Mouse (Mus musculus) left cerebral cortex, postnatal 10 days (tissue): ENCODE measurements around the gene Sorbs1. TPM values are rescaled to one million over a fixed set of nuclear protein-coding genes. Genes with fewer than 3 reads are reported as not detected.

Experiments
- DNase-seq, 2 experiments: peaks; one replicate each; pipeline ENCODE4 v3.0.0; 2021 to 2022; ENCODE audit warnings: low spot score in 2 of 2, mixed read lengths in 1 of 2; ENCODE audit errors: extremely low spot score in 1 of 2
- intact Hi-C: fragments of 180-260 bp; cut with DNase I; formaldehyde crosslinking; loops from one replicate; pipeline ENCODE4 v1.15.1; 2025
- total RNA-seq, 2 experiments: library from RNA; stranded (reverse); gene quantifications; 2 replicates each; pipeline ENCODE4 v1.2.3; 2021

The Sorbs1 gene
- total RNA-seq, 2 experiments from 2014 or later, result 109 to 119 TPM

- peak in 1 of 2 experiments; percentile 62 for DNase-seq
- intact Hi-C loops, result no loop called here
Measured at GRCm38 (mm10) chr19:40369852-40370811, 143.4 kb downstream of the Sorbs1 start.

- no peak for DNase-seq
- intact Hi-C loops, result no loop called here
Measured at GRCm38 (mm10) chr19:40368517-40368916, 145.1 kb downstream of the Sorbs1 start.

- DNase-seq, result peak in 1 of 2 experiments; percentile 59
- intact Hi-C loops, result no loop called here
Measured at GRCm38 (mm10) chr19:40366163-40366941, 147.2 kb downstream of the Sorbs1 start.

GRCm38 (mm10) chr19:40365137-40365536 is 148.4 kb downstream of the Sorbs1 start:
- peak in 1 of 2 experiments; percentile 66 for DNase-seq
- intact Hi-C loops, result no loop called here

GRCm38 (mm10) chr19:40363447-40363846 is 150.1 kb downstream of the Sorbs1 start:
- DNase-seq, result no peak
- intact Hi-C loops, result no loop called here

GRCm38 (mm10) chr19:40362203-40362865 is 151.2 kb downstream of the Sorbs1 start:
- peak in 1 of 2 experiments; percentile 45 for DNase-seq
- intact Hi-C loops, result no loop called here

- no peak for DNase-seq
- intact Hi-C loops, result no loop called here
Measured at GRCm38 (mm10) chr19:40359712-40360394, 153.7 kb downstream of the Sorbs1 start.

- intact Hi-C loops, result no loop called here
- peak in 1 of 2 experiments; percentile 43 for DNase-seq
Measured at GRCm38 (mm10) chr19:40356536-40357522, 156.8 kb downstream of the Sorbs1 start.

- intact Hi-C loops, result no loop called here
- DNase-seq, result no peak
Measured at GRCm38 (mm10) chr19:40355075-40355474, 158.5 kb downstream of the Sorbs1 start.

- DNase-seq, result no peak
- intact Hi-C loops, result no loop called here
Measured at GRCm38 (mm10) chr19:40352006-40352405, 161.6 kb downstream of the Sorbs1 start.

GRCm38 (mm10) chr19:40350835-40351234 is 162.7 kb downstream of the Sorbs1 start:
- DNase-seq, result no peak
- intact Hi-C loops, result no loop called here

GRCm38 (mm10) chr19:40349713-40350671 is 163.6 kb downstream of the Sorbs1 start:
- no peak for DNase-seq
- intact Hi-C loops, result loop anchor here (5.0 kb wide), 1 partner anchor 162 kb away; the partner anchor contains the start of gene Sorbs1

GRCm38 (mm10) chr19:40349281-40349680 is 164.3 kb downstream of the Sorbs1 start:
- DNase-seq, result no peak
- intact Hi-C loops, result loop anchor here (5.0 kb wide), 1 partner anchor 163 kb away; the partner anchor contains the start of gene Sorbs1

GRCm38 (mm10) chr19:40348652-40349051 is 164.9 kb downstream of the Sorbs1 start:
- intact Hi-C loops, result loop anchor here (5.0 kb wide), 1 partner anchor 164 kb away; the partner anchor contains the start of gene Sorbs1
- DNase-seq, result no peak

- intact Hi-C loops, result loop anchor here (5.0 kb wide), 1 partner anchor 164 kb away; the partner anchor contains the start of gene Sorbs1
- DNase-seq, result peak in 1 of 2 experiments; percentile 50
Measured at GRCm38 (mm10) chr19:40348175-40348574, 165.4 kb downstream of the Sorbs1 start.

GRCm38 (mm10) chr19:40346908-40347307 is 166.7 kb downstream of the Sorbs1 start:
- intact Hi-C loops, result loop anchor here (5.0 kb wide), 1 partner anchor 165 kb away; the partner anchor contains the start of gene Sorbs1
- DNase-seq, result no peak
